Mouse (Mus musculus): Measurements from ENCODE around the gene Rin2.

Gene Rin2

GRCm38 (mm10) chr2:145675142-145675755 is at the start of gene Rin2:
Gene Rin2 (plus strand): TSS chr2:145675215.
- DNase-seq, result peak; percentile 38 to 39

- DNase-seq, result no peak
These were observed 43.8 kb upstream of the Rin2 start for GRCm38 (mm10) chr2:145631123-145631798.

GRCm38 (mm10) chr2:145631799-145632174 is 43.2 kb upstream of the Rin2 start:
- no peak for DNase-seq

DNA sequence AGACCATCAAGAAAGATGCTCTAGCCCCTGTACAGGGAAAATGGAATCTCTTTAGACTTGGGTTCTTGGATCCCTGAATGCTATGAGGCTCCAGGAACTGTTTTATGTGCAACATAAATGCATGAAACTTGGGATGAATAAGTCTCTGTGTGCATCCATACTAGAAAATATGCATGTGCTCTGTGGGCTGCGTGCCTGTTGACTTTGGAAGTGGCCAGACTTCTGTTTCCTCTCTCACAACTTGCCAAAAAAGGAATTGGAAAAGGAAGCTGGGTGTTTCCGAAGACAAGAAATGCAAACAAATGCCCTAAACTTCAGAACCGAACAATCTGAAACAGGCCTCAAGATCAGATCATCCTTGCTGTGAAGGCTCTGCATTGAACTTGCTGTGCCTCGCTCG is 41.2 kb upstream of the Rin2 start:
- DNase-seq, result no peak

- no peak for DNase-seq
These were observed 34.6 kb upstream of the Rin2 start for GRCm38 (mm10) chr2:145640255-145640984.

DNA sequence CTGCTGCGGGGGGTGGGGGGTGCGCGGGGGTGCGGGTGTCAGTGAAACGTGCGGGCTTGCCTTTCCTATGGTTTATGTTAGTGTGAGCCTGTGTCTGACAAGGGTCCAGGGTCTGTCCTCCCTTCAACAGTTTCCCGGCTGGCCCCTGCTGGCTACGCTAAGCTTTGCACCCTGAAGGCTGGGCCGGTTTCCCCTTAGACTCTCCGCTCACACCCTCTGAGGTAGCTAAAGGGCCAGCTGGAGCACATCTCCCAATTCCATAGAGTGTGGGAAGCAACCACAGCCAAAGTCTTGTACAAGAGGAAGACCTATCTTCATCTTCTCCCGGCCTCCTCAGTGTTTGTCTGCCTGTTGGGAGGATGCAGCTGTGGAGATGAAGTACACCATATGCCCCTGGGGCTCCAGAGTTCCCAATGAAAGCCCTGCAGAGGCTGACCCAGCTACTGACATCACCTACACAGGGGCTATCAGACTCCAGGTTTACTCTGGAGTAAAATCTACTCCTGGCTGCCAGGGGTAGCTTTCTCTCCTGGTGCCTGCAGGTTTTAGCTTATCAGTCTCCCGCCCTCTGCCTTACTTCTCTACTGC is 19.5 kb upstream of the Rin2 start:
- no peak for DNase-seq

DNA sequence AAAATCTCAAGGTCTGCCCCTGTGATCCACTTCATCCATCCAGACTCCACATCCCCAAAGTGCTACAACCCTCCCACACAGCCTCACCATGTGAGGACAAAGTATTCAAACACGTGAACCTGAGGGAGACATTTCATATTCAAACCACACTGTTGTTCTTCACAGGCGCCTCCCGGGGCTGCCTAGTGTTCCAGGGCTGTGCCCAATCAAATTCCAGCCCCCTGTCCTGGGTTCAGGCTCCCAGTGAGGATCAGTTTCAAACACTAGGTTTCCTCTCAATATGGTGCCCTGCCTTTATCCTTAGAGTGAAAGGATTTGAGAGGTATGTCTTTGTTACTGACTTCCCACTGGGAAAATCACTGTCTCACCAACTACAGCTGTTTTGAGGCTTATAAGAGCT is 18.9 kb upstream of the Rin2 start:
- DNase-seq, result no peak

GRCm38 (mm10) chr2:145656716-145657115 is 18.3 kb upstream of the Rin2 start:
- DNase-seq, result no peak

DNA sequence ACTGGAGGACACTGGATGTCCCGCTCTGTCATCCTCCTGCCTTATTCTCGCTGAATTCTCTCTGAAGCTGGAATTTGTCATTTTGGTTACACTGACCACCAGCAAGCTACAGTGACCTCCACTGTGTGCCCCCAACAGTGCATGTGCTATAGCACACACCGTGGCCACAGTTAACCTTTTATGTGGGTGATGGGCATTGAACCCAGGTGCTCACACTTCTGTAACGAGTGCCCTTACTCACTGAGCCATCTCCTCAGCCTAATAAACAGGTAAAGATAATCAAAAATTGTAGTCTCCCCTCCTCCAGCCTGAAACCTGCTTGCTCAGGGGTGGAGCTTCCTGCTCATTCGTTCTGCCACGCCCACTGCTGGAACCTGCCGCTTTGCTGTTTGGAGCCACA is 13.8 kb upstream of the Rin2 start:
- no peak for DNase-seq

GRCm38 (mm10) chr2:145663899-145664298 is 11.1 kb upstream of the Rin2 start:
- no peak for DNase-seq

GRCm38 (mm10) chr2:145664311-145664710 is 10.7 kb upstream of the Rin2 start:
- DNase-seq, result no peak

DNA sequence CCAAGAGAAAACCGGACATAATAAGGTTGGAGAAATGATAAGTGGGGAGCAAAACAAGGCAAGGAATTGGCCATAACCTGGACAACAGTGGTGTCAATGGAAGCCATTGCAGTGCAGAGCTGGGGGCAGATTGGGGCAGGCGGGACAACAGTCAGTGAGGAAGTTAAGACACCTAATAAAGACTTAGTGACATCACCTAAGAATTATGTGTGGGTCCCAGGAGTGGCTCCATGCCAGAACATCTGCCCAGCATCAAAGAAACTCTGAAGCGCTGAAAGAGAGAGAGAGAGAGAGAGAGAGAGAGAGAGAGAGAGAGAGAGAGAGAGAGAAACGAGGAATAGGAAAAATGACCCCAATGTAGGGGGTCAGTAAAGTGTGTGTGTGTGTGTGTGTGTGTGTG is 6.9 kb upstream of the Rin2 start:
- no peak for DNase-seq

- no peak for DNase-seq
These were observed 4.9 kb upstream of the Rin2 start for GRCm38 (mm10) chr2:145670131-145670530.

DNA sequence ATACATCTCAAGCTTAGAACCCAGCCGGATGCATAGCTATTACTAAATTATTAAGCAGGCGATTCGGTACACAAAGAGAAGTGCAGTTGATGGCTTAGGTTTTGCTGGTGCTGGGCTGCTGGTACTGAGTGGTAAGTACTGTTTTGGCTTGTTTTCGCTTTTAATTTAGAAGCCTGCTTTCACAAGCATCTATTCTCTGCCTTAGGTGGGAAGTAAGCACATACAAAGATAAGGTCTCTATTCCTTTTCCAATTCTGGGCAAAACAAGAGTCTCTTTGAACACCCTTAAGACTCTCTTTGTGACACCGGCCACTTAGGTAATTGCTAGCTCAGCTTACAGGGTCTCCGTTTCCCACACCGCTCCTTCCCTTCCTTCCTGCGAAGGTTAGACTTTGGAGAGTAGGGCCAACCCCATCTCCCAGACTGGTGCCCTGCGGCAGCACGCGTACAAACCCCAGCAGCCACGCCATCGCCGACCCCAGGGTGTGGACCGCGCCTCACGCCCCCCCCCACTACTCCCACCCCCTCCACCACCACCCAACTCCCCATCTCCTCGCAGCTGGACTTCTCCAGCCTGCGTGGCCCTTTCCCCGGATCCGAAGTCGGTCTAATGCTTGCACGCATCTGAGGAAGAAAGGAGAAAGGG is 396 bp upstream of the Rin2 start:
- DNase-seq, result no peak

DNA sequence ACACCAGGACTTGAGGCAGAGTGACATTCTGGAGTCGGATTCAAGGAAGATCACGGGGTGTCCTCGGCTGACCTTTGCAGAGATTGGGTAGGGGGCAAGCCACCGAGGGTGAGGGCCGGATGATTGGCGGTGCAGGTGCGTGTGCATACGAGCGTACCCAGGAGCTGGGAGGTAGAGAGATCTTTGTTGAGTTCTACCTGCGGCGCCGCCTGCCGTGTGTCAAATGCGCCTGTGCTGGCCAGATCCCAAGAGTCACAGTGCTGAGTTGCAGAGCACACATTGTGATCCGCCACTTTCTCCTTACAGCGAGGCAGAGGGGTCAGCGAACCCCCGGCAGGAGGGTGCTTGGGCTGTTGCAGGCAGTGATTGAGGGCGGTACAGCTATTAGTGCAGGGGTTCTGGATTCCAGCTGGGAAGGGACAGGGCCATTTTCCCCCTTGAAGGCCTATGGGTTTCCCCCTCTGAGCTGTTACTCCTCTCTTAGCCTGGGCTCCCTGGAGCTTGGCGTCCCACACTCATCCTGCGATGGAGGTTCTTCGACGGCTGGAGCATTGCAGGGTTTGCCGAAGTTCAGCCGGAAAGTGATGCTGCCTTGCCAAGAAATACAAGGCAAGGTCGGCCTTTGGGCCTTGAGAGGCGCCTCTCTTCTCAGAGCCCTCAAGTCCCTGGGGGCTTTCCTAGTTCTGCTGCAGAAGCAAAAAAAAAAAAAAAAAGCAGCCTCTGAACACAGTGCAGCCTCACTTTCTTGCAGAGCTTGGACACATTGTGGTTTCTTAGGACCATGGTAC is 935 bp downstream of the Rin2 start:
- DNase-seq, result no peak

- no peak for DNase-seq
These were observed 1.5 kb downstream of the Rin2 start for GRCm38 (mm10) chr2:145676544-145676925.

GRCm38 (mm10) chr2:145676936-145677335 is 1.9 kb downstream of the Rin2 start:
- DNase-seq, result no peak

GRCm38 (mm10) chr2:145680141-145680540 is 5.1 kb downstream of the Rin2 start:
- DNase-seq, result no peak

DNA sequence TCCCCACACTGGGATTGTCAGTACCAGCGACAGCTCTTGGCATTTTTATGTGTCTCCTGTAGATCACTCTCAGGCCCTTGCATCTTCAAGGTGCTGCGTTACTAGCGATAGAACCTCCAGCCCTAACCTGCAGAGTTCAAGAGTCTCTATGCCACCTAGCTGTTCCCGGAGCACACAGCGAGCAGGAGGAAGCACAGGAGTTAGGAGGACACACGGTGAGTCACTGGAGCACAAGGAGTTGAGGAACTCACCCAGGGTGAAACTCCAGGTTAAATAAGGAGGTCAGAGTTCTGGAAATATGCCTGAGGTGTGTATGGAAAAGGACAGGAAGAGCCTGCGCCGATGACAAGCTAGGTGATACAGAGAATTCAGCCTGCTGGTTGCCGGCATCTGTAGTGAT is 5.7 kb downstream of the Rin2 start:
- DNase-seq, result no peak

- DNase-seq, result no peak
These were observed 6.6 kb downstream of the Rin2 start for GRCm38 (mm10) chr2:145681626-145682025.

GRCm38 (mm10) chr2:145682924-145683323 is 7.9 kb downstream of the Rin2 start:
- DNase-seq, result no peak

- DNase-seq, result no peak
These were observed 8.5 kb downstream of the Rin2 start for GRCm38 (mm10) chr2:145683536-145683935.

DNA sequence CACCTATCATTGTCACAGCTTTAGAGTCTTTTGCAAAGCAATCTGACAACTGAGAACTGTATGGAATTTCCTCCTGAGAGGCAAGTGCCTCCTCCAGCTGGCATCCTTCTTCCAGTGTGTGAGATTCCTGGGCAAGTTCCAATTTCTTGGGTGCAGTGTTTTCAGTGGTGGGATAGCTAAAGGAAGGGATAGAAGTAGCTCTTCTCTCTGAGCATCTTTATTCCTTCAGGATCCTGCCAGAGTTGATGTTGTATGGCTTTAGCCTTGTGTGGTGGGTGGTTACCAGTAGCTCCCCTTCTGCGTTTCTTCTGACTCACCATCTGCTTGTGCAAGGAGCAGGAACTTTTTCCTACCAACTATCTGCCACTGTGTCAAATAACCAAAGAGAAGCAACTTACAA is 9.1 kb downstream of the Rin2 start:
- DNase-seq, result no peak

All from thymus, adult 18-20 months (tissue).